In the genomic region with DNA sequence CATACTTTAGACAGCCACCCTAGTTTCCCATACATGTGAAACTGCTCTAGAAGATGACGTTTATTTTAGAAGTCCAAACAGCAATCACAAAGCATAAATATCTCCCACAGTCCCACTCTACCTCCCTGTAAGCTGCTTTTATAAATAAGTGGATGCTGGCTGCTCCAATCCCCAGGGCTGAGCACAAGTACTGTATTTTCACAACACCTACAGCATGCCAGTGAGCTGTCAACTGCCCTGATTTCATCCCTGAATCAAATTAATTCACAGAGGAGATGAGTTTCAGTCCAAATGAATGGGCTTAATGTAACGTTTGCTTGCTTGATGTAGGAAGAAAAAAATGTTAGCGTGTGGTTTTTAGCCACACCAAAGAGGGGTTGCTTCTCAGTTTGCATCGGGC, we compare ENCODE assay signal across 22 mouse cellular contexts. TPM values are rescaled to one million over a fixed set of nuclear protein-coding genes. Genes with fewer than 3 reads are reported as not detected.
A peak's percentile ranks its signal among the peaks of the same experiment; 100 is the strongest.
DNase-seq lines count a peak whose midpoint lies in the region; ATAC-seq and TF ChIP-seq lines count a peak whose summit lies in the region.
"Had no signal": no experiment of that assay in that cellular context is flagged by ENCODE, and none has a peak within 500 bp of the region (broad histone marks: within the 10 kb centered on the region; RNA-seq: fewer than 3 reads in every experiment).

No protein-coding gene starts in this region.

- no peaks in the 10 kb centered on the region for H3K36me3 ChIP-seq in forebrain, embryonic 13.5 days (ENCODE audit: poor library complexity, severe bottlenecking)
- no peaks in the 10 kb centered on the region for H3K36me3 ChIP-seq in forebrain, embryonic 12.5 days (replicated peaks)
- no peaks in the 10 kb centered on the region for H3K36me3 ChIP-seq in hindbrain, embryonic 13.5 days
- H3K36me3 ChIP-seq in hindbrain, embryonic 11.5 days (ENCODE audit: control insufficient read depth, insufficient read depth, low read length) = no peaks in the 10 kb centered on the region
- no peaks in the 10 kb centered on the region for H3K36me3 ChIP-seq in midbrain, embryonic 16.5 days (ENCODE audit: control insufficient read depth, insufficient read depth, low read length)
- H3K36me3 ChIP-seq in midbrain, embryonic 11.5 days (ENCODE audit: control insufficient read depth, insufficient read depth, low read length) = no peaks in the 10 kb centered on the region
- H3K36me3 ChIP-seq in hindbrain, postnatal 0 days (ENCODE audit: insufficient read depth, low read length) = no peaks in the 10 kb centered on the region
- H3K36me3 ChIP-seq: limb, embryonic 12.5 days; neural tube, embryonic 13.5 days had no signal

- ATAC-seq in forebrain, embryonic 13.5 days = peak; percentile 55; the same call in 1 of the 2 replicates
- no peak for ATAC-seq in forebrain, embryonic 12.5 days (ENCODE audit: low FRiP score)
- no peak for ATAC-seq in hindbrain, embryonic 13.5 days (ENCODE audit: low FRiP score)
- no peak for ATAC-seq in hindbrain, embryonic 11.5 days (ENCODE audit: low FRiP score)
- 0 out of 2 replicates have a peak, but pooled peaks have one; percentile 42 for ATAC-seq in midbrain, embryonic 16.5 days
- no peak for ATAC-seq in midbrain, embryonic 11.5 days (ENCODE audit: low FRiP score)
- ATAC-seq in hindbrain, postnatal 0 days = 0 out of 2 replicates have a peak, but pooled peaks have one; percentile 29
- ATAC-seq: liver, postnatal 0 days had no signal

- peaks cover 5% of the 10 kb centered on the region; the same call in 1 of the 2 replicates for H3K4me1 ChIP-seq in forebrain, embryonic 13.5 days
- H3K4me1 ChIP-seq in forebrain, embryonic 12.5 days = no peaks in the 10 kb centered on the region
- peaks cover 9% of the 10 kb centered on the region for H3K4me1 ChIP-seq in hindbrain, embryonic 13.5 days (replicated peaks)
- no peaks in the 10 kb centered on the region for H3K4me1 ChIP-seq in hindbrain, embryonic 11.5 days (replicated peaks; ENCODE audit: control insufficient read depth, insufficient read depth, low read length)
- peaks cover 4% of the 10 kb centered on the region for H3K4me1 ChIP-seq in midbrain, embryonic 16.5 days (ENCODE audit: control insufficient read depth, insufficient read depth, low read length)
- H3K4me1 ChIP-seq in midbrain, embryonic 11.5 days (ENCODE audit: control insufficient read depth, insufficient read depth, low read length) = no peaks in the 10 kb centered on the region
- H3K4me1 ChIP-seq in hindbrain, postnatal 0 days (ENCODE audit: insufficient read depth, low read length) = 0 out of 2 replicates have a peak, but pooled peaks cover 6% of the 10 kb centered on the region
- H3K4me1 ChIP-seq: limb, embryonic 12.5 days; neural tube, embryonic 13.5 days had no signal

- H3K9ac ChIP-seq in forebrain, embryonic 13.5 days = no peak overlapping the region
- H3K9ac ChIP-seq in forebrain, embryonic 12.5 days = no peak overlapping the region
- H3K9ac ChIP-seq in hindbrain, embryonic 13.5 days = no peak overlapping the region
- H3K9ac ChIP-seq in hindbrain, embryonic 11.5 days (ENCODE audit: low read depth, low read length) = no peak overlapping the region
- H3K9ac ChIP-seq in midbrain, embryonic 16.5 days (ENCODE audit: low read depth, low read length) = no peak overlapping the region
- H3K9ac ChIP-seq in midbrain, embryonic 11.5 days (ENCODE audit: low read length) = no peak overlapping the region
- H3K9ac ChIP-seq in hindbrain, postnatal 0 days (replicated peaks; ENCODE audit: low read length) = no peak overlapping the region
- H3K9ac ChIP-seq: limb, embryonic 12.5 days; liver, postnatal 0 days; neural tube, embryonic 13.5 days had no signal

- TF ChIP-seq CTCF in hindbrain, postnatal 0 days (IDR thresholded peaks at IDR 0.05; ENCODE audit: low read depth) = no peak

- H3K27ac ChIP-seq in forebrain, embryonic 13.5 days = 0 out of 2 replicates have a peak overlapping the region, but pooled peaks have one; percentile 6
- H3K27ac ChIP-seq in forebrain, embryonic 12.5 days = no peak overlapping the region
- H3K27ac ChIP-seq in hindbrain, embryonic 13.5 days = peak overlapping the region; percentile 55; the same call in 1 of the 2 replicates
- no peak overlapping the region for H3K27ac ChIP-seq in hindbrain, embryonic 11.5 days (ENCODE audit: low read depth, low read length)
- 0 out of 2 replicates have a peak overlapping the region, but pooled peaks have one; percentile 20 for H3K27ac ChIP-seq in midbrain, embryonic 16.5 days (ENCODE audit: low read length)
- H3K27ac ChIP-seq in midbrain, embryonic 11.5 days (ENCODE audit: low read depth, low read length) = no peak overlapping the region
- H3K27ac ChIP-seq in hindbrain, postnatal 0 days = peak overlapping the region; percentile 54; the same call in 1 of the 2 replicates
- H3K27ac ChIP-seq: kidney, postnatal 0 days; limb, embryonic 12.5 days; neural tube, embryonic 13.5 days had no signal

- no peak overlapping the region for H3K4me2 ChIP-seq in forebrain, embryonic 13.5 days
- H3K4me2 ChIP-seq in forebrain, embryonic 12.5 days = no peak overlapping the region
- no peak overlapping the region for H3K4me2 ChIP-seq in hindbrain, embryonic 13.5 days
- H3K4me2 ChIP-seq in hindbrain, embryonic 11.5 days (replicated peaks; ENCODE audit: low read depth, low read length) = no peak overlapping the region
- no peak overlapping the region for H3K4me2 ChIP-seq in midbrain, embryonic 16.5 days (ENCODE audit: low read length)
- no peak overlapping the region for H3K4me2 ChIP-seq in midbrain, embryonic 11.5 days
- no peak overlapping the region for H3K4me2 ChIP-seq in hindbrain, postnatal 0 days (ENCODE audit: low read depth, low read length)
- H3K4me2 ChIP-seq: limb, embryonic 12.5 days; liver, embryonic 11.5 days; neural tube, embryonic 13.5 days had no signal

- DNase-seq in hindbrain, embryonic 11.5 days (ENCODE audit: low spot score) = no peak
- no peak for DNase-seq in midbrain, embryonic 11.5 days (ENCODE audit: low spot score, missing footprints)
- peak; percentile 45 for DNase-seq in hindbrain, postnatal 0 days (ENCODE audit: low spot score)
- DNase-seq: adrenal gland, postnatal 10 days; cerebellum, adult 8-10 months; kidney, adult 2 months; layer of hippocampus, adult 9-11 months; liver, postnatal 0 days; lung, postnatal 14 days; midbrain, embryonic 14.5 days; retina, postnatal 1 day; thymus, adult 18-20 months; thymus, postnatal 36 days had no signal

- H3K9me3 ChIP-seq in forebrain, embryonic 13.5 days (replicated peaks) = no peaks in the 10 kb centered on the region
- H3K9me3 ChIP-seq in forebrain, embryonic 12.5 days = no peaks in the 10 kb centered on the region
- H3K9me3 ChIP-seq in hindbrain, embryonic 13.5 days = no peaks in the 10 kb centered on the region
- H3K9me3 ChIP-seq in hindbrain, embryonic 11.5 days (ENCODE audit: control insufficient read depth, low read length) = no peaks in the 10 kb centered on the region
- no peaks in the 10 kb centered on the region for H3K9me3 ChIP-seq in midbrain, embryonic 16.5 days (replicated peaks; ENCODE audit: control insufficient read depth, low read length, poor library complexity, severe bottlenecking)
- H3K9me3 ChIP-seq in midbrain, embryonic 11.5 days (ENCODE audit: control insufficient read depth, low read length) = no peaks in the 10 kb centered on the region
- no peaks in the 10 kb centered on the region for H3K9me3 ChIP-seq in hindbrain, postnatal 0 days (ENCODE audit: low read length)
- H3K9me3 ChIP-seq: limb, embryonic 12.5 days; neural tube, embryonic 13.5 days had no signal

- WGBS in forebrain, embryonic 13.5 days = 76% methylated on average over 4 of the region's 4 CpGs
- 80% methylated on average over 4 of the region's 4 CpGs for WGBS in forebrain, embryonic 12.5 days
- 75% methylated on average over 4 of the region's 4 CpGs for WGBS in hindbrain, embryonic 13.5 days
- 87% methylated on average over 4 of the region's 4 CpGs for WGBS in hindbrain, embryonic 11.5 days
- WGBS in midbrain, embryonic 16.5 days = 55% methylated on average over 4 of the region's 4 CpGs
- 78% methylated on average over 4 of the region's 4 CpGs for WGBS in midbrain, embryonic 11.5 days
- 38% methylated on average over 4 of the region's 4 CpGs for WGBS in hindbrain, postnatal 0 days

- H3K27me3 ChIP-seq in forebrain, embryonic 13.5 days = no peaks in the 10 kb centered on the region
- H3K27me3 ChIP-seq in forebrain, embryonic 12.5 days = no peaks in the 10 kb centered on the region
- no peaks in the 10 kb centered on the region for H3K27me3 ChIP-seq in hindbrain, embryonic 13.5 days
- no peaks in the 10 kb centered on the region for H3K27me3 ChIP-seq in hindbrain, embryonic 11.5 days (ENCODE audit: control insufficient read depth, insufficient read depth, low read length)
- H3K27me3 ChIP-seq in midbrain, embryonic 16.5 days (ENCODE audit: control insufficient read depth, insufficient read depth, low read depth, low read length) = no peaks in the 10 kb centered on the region
- H3K27me3 ChIP-seq in midbrain, embryonic 11.5 days (ENCODE audit: control insufficient read depth, insufficient read depth, low read length) = no peaks in the 10 kb centered on the region
- no peaks in the 10 kb centered on the region for H3K27me3 ChIP-seq in hindbrain, postnatal 0 days (ENCODE audit: insufficient read depth, low read length)
- H3K27me3 ChIP-seq: limb, embryonic 12.5 days; neural tube, embryonic 13.5 days had no signal

- no peak overlapping the region for H3K4me3 ChIP-seq in forebrain, embryonic 13.5 days
- no peak overlapping the region for H3K4me3 ChIP-seq in forebrain, embryonic 12.5 days (replicated peaks)
- H3K4me3 ChIP-seq in hindbrain, embryonic 13.5 days = no peak overlapping the region
- H3K4me3 ChIP-seq in hindbrain, embryonic 11.5 days (ENCODE audit: low read depth, low read length) = no peak overlapping the region
- no peak overlapping the region for H3K4me3 ChIP-seq in midbrain, embryonic 16.5 days (ENCODE audit: low read depth, low read length)
- no peak overlapping the region for H3K4me3 ChIP-seq in midbrain, embryonic 11.5 days (ENCODE audit: low read depth, low read length)
- H3K4me3 ChIP-seq in hindbrain, postnatal 0 days (ENCODE audit: low read length) = no peak overlapping the region
- H3K4me3 ChIP-seq: limb, embryonic 12.5 days; myocyte; neural tube, embryonic 13.5 days had no signal

RNA-seq across cellular contexts. Expression of a gene that starts 58.2 kb away (rescaled TPM):
- 10.1 and 10.6 TPM in 2 replicates for polyA plus RNA-seq in forebrain, embryonic 13.5 days (2015; fragmentation: Nextera tagmentation; extraction: Ambion mirVana)
- polyA plus RNA-seq in forebrain, embryonic 12.5 days (2016; fragmentation: Nextera tagmentation; extraction: Ambion mirVana) = 10.4 and 10.7 TPM in 2 replicates
- 10.2 and 10.8 TPM in 2 replicates for polyA plus RNA-seq in hindbrain, embryonic 13.5 days (2015; fragmentation: Nextera tagmentation; extraction: Ambion mirVana)
- polyA plus RNA-seq in hindbrain, embryonic 11.5 days (2014; fragmentation: Nextera tagmentation; extraction: Ambion mirVana) = 12.3 and 12.8 TPM in 2 replicates
- polyA plus RNA-seq in midbrain, embryonic 16.5 days (2015; fragmentation: Nextera tagmentation; extraction: Ambion mirVana) = 10.3 and 11.5 TPM in 2 replicates
- 13.1 and 13.3 TPM in 2 replicates for polyA plus RNA-seq in midbrain, embryonic 11.5 days (2014; fragmentation: Nextera tagmentation; extraction: Ambion mirVana)
- total RNA-seq in hindbrain, postnatal 0 days (2014; rRNA removed) = 18.4 and 19.3 TPM in 2 replicates
- polyA plus RNA-seq in hindbrain, postnatal 0 days (2015; fragmentation: Nextera tagmentation; extraction: Ambion mirVana) = 10.2 and 10.5 TPM in 2 replicates

Comparison
In these comparisons a context has a peak if more than half of its experiments do, and no peak if none do; other contexts are left out.
1. ATAC-seq: peak in forebrain, embryonic 13.5 days (single experiment), midbrain, embryonic 16.5 days (single experiment) and hindbrain, postnatal 0 days (single experiment); none in forebrain, embryonic 12.5 days (single experiment), hindbrain, embryonic 13.5 days (single experiment), hindbrain, embryonic 11.5 days (single experiment) and midbrain, embryonic 11.5 days (single experiment).
2. H3K27ac ChIP-seq: peak in forebrain, embryonic 13.5 days (single experiment), hindbrain, embryonic 13.5 days (single experiment), midbrain, embryonic 16.5 days (single experiment) and hindbrain, postnatal 0 days (single experiment); none in forebrain, embryonic 12.5 days (single experiment), hindbrain, embryonic 11.5 days (single experiment) and midbrain, embryonic 11.5 days (single experiment).